Mouse (Mus musculus): ENCODE measurements around the gene Cdhr1. TPM values are rescaled to one million over a fixed set of nuclear protein-coding genes. Genes with fewer than 3 reads are reported as not detected.

The Cdhr1 gene
- total and polyA plus RNA-seq, 3 experiments: not detected

DNA sequence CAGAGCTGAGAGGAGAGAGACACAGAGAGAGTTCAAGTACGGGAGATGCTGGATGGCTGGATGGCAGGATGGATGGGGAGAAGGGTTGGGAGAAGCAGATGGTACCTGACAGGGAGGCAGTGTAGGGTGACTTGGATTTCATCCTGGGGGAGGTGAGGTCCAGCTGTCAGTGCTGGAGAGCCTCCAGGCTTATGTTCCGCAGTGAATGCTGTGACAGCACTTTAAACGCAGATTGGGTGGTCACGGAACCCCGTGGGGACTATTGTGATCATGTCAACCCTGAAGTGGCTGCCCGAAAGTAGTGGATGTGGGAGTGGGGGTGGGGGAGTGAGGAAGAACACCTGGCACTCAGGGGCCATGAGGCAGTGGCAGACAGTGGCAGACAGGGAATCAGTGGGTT, 3.7 kb downstream of the Cdhr1 start:
- no peaks in the 10 kb centered on the region for H3K9me3 ChIP-seq (replicated peaks; ENCODE audit: insufficient read depth, low read length)
- no peaks in the 10 kb centered on the region for H3K4me1 ChIP-seq (ENCODE audit: control insufficient read depth in 1 of 2, insufficient read depth in 2 of 2, low read length in 2 of 2)
- H3K9ac ChIP-seq (ENCODE audit: control insufficient read depth, low read depth, low read length, poor library complexity, severe bottlenecking): no peak overlapping the region
- H3K27me3 ChIP-seq (ENCODE audit: control insufficient read depth in 1 of 2, insufficient read depth in 2 of 2, low read length in 2 of 2): no peaks in the 10 kb centered on the region
- no peak for TF ChIP-seq POLR2A (IDR thresholded peaks at IDR 0.05; ENCODE audit: control insufficient read depth in 1 of 2, insufficient read depth in 1 of 2, low read depth in 1 of 2, low read length in 2 of 2, poor library complexity in 1 of 2)
- TF ChIP-seq ZNF384 (IDR thresholded peaks at IDR 0.05; ENCODE audit: low read depth, low read length): no peak
- no peak for TF ChIP-seq SIN3A (IDR thresholded peaks at IDR 0.05; ENCODE audit: low read length)
- no peak for TF ChIP-seq TCF12 (IDR thresholded peaks at IDR 0.05; ENCODE audit: low read depth, low read length)
- TF ChIP-seq MYC (IDR thresholded peaks at IDR 0.05; ENCODE audit: low read depth, low read length): no peak
- no peak for TF ChIP-seq GABPA (IDR thresholded peaks at IDR 0.05; ENCODE audit: low read depth, low read length)
- TF ChIP-seq TAL1 (IDR thresholded peaks at IDR 0.05; ENCODE audit: low read length): no peak
- TF ChIP-seq JUND (IDR thresholded peaks at IDR 0.05; ENCODE audit: low read depth, low read length): no peak
- no peak for TF ChIP-seq ELF1 (IDR thresholded peaks at IDR 0.05; ENCODE audit: low read depth, low read length)
- TF ChIP-seq RCOR1 (IDR thresholded peaks at IDR 0.05; ENCODE audit: low read depth, low read length): no peak
- no peak for TF ChIP-seq TBP (IDR thresholded peaks at IDR 0.05; ENCODE audit: low read depth, low read length)
- TF ChIP-seq MEF2A (IDR thresholded peaks at IDR 0.05; ENCODE audit: extremely low read depth, insufficient replicate concordance, low read depth, low read length, poor library complexity, severe bottlenecking): no peak
- TF ChIP-seq ZMIZ1 (IDR thresholded peaks at IDR 0.05; ENCODE audit: low read depth, low read length): no peak
- TF ChIP-seq KAT2A (conservative IDR thresholded peaks at IDR 0.05; ENCODE audit: low read depth, low read length): no peak
- no peak for TF ChIP-seq MXI1 (IDR thresholded peaks at IDR 0.05; ENCODE audit: low read depth, low read length)
- no peak for TF ChIP-seq BHLHE40 (IDR thresholded peaks at IDR 0.05; ENCODE audit: borderline replicate concordance, low read depth, low read length)
- TF ChIP-seq HCFC1 (IDR thresholded peaks at IDR 0.05; ENCODE audit: low read depth, low read length): no peak
- TF ChIP-seq POLR2AphosphoS5 (IDR thresholded peaks at IDR 0.05; ENCODE audit: borderline replicate concordance, low read depth, low read length): no peak
- H3K79me2 ChIP-seq (ENCODE audit: control insufficient read depth, insufficient read depth, low read length, poor library complexity): no peaks in the 10 kb centered on the region
- no peaks in the 10 kb centered on the region for H3K36me3 ChIP-seq (ENCODE audit: control insufficient read depth in 1 of 2, insufficient read depth in 2 of 2, low read length in 2 of 2)
- no peak for DNase-seq (ENCODE audit: low read depth, low spot score)
- no peak overlapping the region for H3K4me3 ChIP-seq (ENCODE audit: control insufficient read depth in 1 of 2, insufficient read depth in 1 of 2, low read depth in 2 of 2, low read length in 2 of 2)
- no peak overlapping the region for H3K27ac ChIP-seq (ENCODE audit: control insufficient read depth, low read depth, low read length)

DNA sequence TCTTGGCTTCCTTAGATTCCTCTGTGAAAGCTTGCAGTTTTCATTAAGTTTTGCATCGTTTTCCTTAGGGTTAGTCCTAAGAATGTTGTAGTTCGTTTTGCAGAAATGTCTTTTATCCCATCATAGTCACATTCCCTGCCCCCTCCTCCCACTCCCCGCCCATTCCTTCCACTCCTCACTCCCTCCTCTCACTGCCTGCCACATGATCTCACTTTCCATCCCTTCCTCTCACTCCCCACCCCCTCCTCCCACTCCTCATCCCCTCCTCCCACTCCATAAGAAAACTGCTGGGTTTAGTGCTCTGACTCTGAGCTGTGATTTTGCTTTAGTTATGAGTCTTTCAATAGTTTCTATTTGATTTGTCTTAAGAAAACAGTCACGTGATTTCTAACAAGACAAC, 14.4 kb downstream of the Cdhr1 start:
- H3K27me3 ChIP-seq (ENCODE audit: control insufficient read depth in 1 of 2, insufficient read depth in 2 of 2, low read length in 2 of 2): no peaks in the 10 kb centered on the region
- H3K4me1 ChIP-seq (ENCODE audit: control insufficient read depth in 1 of 2, insufficient read depth in 2 of 2, low read length in 2 of 2): no peaks in the 10 kb centered on the region
- DNase-seq (ENCODE audit: low read depth, low spot score): no peak
- no peaks in the 10 kb centered on the region for H3K9me3 ChIP-seq (replicated peaks; ENCODE audit: insufficient read depth, low read length)
- H3K9ac ChIP-seq (ENCODE audit: control insufficient read depth, low read depth, low read length, poor library complexity, severe bottlenecking): no peak overlapping the region
- no peak overlapping the region for H3K4me3 ChIP-seq (ENCODE audit: control insufficient read depth in 1 of 2, insufficient read depth in 1 of 2, low read depth in 2 of 2, low read length in 2 of 2)
- H3K79me2 ChIP-seq (ENCODE audit: control insufficient read depth, insufficient read depth, low read length, poor library complexity): no peaks in the 10 kb centered on the region
- H3K36me3 ChIP-seq (ENCODE audit: control insufficient read depth in 1 of 2, insufficient read depth in 2 of 2, low read length in 2 of 2): no peaks in the 10 kb centered on the region
- no peak for TF ChIP-seq RAD21 (IDR thresholded peaks at IDR 0.05; ENCODE audit: low read depth, low read length)
- TF ChIP-seq POLR2AphosphoS2 (IDR thresholded peaks at IDR 0.05; ENCODE audit: low read length): no peak
- TF ChIP-seq CTCF (IDR thresholded peaks at IDR 0.05 in 2 of 3, conservative IDR thresholded peaks at IDR 0.05 in 1 of 3; ENCODE audit: control insufficient read depth in 1 of 3, insufficient read depth in 1 of 3, low read depth in 2 of 3, low read length in 3 of 3, poor library complexity in 1 of 3, severe bottlenecking in 1 of 3): no peak
- no peak for TF ChIP-seq TBP (IDR thresholded peaks at IDR 0.05; ENCODE audit: low read depth, low read length)
- TF ChIP-seq CHD2 (IDR thresholded peaks at IDR 0.05; ENCODE audit: low read length): no peak
- no peak for TF ChIP-seq SIN3A (IDR thresholded peaks at IDR 0.05; ENCODE audit: low read length)
- no peak for TF ChIP-seq TAL1 (IDR thresholded peaks at IDR 0.05; ENCODE audit: low read length)
- TF ChIP-seq ZC3H11A (IDR thresholded peaks at IDR 0.05; ENCODE audit: low read depth, low read length): no peak
- no peak for TF ChIP-seq TCF12 (IDR thresholded peaks at IDR 0.05; ENCODE audit: low read depth, low read length)
- no peak for TF ChIP-seq GABPA (IDR thresholded peaks at IDR 0.05; ENCODE audit: low read depth, low read length)
- no peak for TF ChIP-seq MEF2A (IDR thresholded peaks at IDR 0.05; ENCODE audit: extremely low read depth, insufficient replicate concordance, low read depth, low read length, poor library complexity, severe bottlenecking)
- H3K27ac ChIP-seq (ENCODE audit: control insufficient read depth, low read depth, low read length): no peak overlapping the region
